Mouse (Mus musculus) common myeloid progenitor, adult 5-6 weeks (primary cell): Measurements from ENCODE around the gene Bcdin3d. TPM values are rescaled to one million over a fixed set of nuclear protein-coding genes. Genes with fewer than 3 reads are reported as not detected.
A peak's percentile ranks its signal among the peaks of the same experiment; 100 is the strongest.

Source experiments
- ATAC-seq: replicated peaks from 2 replicates; pipeline ENCODE4 v1.8.0; 2016; ENCODE audit warnings: low read depth, mild to moderate bottlenecking, moderate TSS enrichment, inconsistent platforms; ENCODE audit not compliant: poor library complexity, severe bottlenecking
- total RNA-seq: library from RNA; stranded (forward); fragments of 200-1000, 187-1606 nt; gene quantifications from 2 replicates; pipeline ENCODE4 v1.2.3, GENCODE M21; 2017

Bcdin3d gene
- 4.9 and 5.4 TPM in 2 replicates for total RNA-seq

GRCm38 (mm10) chr15:99474576-99474926 is at the start of gene Bcdin3d:
TSS of gene Bcdin3d (minus strand) at chr15:99474730.
- peak; percentile 76 for ATAC-seq

DNA sequence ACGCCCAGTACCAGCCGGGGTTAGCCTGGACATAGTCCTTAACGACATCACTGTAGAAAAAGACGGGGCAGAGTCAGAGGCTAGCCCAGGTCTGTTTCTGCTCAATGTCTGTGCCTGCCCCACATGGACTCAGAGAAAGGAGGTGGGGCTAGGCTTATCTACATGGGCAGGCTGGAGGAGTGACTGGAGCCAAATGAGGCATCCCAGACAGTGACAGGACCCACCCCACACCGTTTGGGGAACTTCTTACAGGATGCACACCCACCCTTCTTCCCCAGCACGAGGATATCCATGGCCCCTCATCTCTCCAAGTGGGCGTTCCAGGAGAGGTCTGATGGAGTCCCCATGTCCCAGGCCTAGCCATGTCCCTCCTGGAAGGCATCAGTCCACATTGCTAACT is 45.8 kb upstream of the Bcdin3d start:
- ATAC-seq: no peak

- ATAC-seq: no peak
Measured at GRCm38 (mm10) chr15:99519626-99520025, 45.1 kb upstream of the Bcdin3d start.

DNA sequence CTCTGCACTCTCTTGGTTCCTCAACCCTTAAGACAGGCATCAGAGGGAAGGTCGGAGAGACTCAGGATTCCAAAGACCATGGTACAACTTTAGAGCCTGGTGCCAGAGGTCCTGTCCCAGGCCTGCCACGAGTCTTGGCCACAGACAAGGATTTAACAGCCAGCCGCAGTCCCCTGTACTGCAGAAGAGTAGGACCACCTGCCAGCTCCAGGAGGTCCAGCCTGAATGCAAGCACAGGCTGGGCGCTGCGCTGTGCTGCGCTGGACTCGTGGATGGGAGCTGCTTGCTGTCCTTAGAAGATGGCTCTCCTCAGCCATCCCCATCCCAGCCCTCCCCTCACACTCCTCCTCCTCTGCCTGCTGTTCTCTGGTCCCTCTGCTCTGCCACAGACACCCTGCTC is 43.2 kb upstream of the Bcdin3d start:
- no peak for ATAC-seq

DNA sequence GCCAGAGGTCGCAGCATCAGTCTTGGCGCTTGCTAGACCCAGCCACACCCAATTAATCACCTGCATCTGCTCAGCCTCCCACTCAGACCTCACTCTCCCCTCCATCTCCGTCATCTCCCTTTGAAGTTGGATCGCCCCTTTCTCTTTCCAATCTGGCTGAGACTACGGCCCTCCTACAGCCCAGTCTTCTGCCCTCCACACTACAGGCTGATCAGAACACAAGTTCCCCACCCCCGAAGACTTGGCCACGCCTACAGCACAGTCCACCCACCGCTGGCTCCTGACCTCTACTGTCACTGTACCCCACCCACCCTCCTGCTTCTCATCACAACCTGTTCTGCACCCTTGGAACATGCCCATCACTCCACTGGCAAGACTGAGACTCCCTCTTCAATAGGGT is 42.2 kb upstream of the Bcdin3d start:
- no peak for ATAC-seq

DNA sequence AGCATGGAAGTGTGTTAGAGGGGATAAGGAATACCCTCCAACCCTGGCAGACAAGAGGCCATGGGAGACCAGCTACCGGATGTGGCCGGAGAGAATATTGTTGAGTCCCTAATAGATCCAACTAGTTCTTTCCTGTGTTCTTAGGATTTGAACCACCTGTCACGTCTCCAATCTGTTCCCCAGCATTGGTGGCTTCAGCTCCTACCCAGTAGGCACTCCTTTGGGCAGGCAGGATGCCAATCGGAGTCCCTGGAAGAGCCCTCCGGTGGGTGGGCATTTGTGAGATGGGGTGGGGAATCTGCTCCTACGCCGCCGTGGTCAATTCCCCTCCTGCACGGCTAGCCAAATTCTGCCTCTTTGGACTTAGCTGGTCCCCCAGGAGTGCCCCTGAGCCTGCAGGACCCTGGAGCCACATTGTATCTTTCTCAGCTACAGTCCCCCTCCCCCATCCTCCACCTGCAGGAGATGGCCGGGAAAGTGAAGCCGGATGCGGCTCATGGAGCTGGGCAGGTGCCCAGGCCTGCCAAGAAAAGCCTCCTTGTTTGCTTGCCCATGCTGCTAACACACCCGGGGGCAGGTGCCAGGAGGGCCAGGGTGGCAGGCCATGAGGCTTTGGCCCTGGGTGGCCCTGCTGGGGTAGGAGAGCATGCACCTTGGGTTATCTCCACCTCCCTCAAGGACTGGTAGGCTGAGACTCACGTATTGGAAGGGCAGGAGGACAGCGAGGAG is 37.4 kb upstream of the Bcdin3d start:
- ATAC-seq: no peak

DNA sequence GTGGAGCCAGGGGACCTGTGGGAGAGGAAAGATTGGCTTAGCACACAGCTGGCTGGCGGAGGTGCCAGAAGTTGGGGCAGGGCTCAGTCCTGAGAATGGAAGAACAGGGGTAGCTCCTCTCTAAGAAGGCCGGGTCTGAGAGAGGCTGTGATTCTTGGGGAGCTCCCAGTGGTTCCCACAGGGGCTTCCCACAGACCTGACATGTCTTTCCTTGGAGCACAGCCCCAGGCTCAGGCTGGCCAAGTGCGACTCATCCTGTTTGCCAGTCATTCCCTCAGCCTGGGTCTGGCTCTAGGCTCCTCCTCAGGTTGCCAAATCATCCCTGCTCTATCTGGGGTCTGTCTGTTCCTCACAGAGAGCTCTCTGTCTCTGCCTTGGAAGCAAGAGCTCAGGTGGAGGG is 36.1 kb upstream of the Bcdin3d start:
- no peak for ATAC-seq

DNA sequence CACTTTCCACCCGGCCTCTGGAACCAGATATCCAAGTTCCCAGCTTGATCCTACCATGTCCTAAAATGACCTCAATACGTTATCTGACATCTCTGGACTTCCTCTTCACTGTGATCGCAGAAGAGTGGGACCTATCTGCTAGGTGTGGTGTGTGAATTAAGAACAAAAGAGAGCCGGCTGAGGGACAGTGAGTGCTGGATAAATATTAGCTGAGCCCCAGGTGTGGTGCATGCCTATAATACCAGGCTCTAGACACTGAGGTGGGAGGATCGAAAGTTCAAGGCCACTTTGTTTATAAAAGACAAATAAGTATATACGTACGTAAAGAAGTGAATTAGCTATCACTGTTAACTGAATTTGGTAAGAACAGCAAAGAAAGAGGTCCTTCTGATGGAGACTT is 35.3 kb upstream of the Bcdin3d start:
- ATAC-seq: no peak

DNA sequence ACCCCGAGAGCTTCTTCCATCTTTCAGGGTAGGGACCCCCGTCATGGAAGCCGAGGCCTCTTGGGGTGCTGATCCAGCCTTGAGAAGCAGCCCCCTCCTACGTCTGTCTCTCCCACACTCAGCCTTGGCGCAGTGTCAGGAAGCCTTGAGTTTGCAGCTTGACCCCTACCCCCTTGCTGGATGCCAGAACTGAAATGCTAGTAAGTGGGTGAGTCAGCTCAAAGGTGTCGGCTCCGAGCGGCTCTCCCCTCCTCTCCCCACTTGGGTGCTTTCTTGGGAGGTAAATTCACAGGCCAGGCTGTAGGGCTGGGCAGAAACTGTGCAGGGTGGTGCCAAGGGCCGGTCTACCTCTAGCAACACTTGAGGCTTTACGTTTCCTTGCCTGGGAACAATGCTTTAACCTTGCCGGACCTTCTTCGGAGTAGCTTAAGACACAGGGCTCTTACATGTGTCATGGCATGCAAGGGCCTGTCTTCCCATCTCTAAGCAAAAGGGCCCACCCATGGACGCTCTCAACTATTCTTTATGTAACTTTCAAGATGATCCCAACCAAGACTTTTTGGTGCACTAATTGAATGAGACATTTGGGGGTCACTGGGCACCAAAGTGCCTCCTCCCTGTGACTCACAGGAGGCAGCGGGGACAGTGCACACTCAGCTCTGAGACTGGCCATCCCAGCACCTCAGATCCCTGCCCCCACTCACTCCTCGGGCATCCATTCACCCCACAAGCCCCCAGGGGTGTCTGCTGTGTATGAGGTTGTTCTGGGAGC is 31.0 kb upstream of the Bcdin3d start:
- no peak for ATAC-seq

DNA sequence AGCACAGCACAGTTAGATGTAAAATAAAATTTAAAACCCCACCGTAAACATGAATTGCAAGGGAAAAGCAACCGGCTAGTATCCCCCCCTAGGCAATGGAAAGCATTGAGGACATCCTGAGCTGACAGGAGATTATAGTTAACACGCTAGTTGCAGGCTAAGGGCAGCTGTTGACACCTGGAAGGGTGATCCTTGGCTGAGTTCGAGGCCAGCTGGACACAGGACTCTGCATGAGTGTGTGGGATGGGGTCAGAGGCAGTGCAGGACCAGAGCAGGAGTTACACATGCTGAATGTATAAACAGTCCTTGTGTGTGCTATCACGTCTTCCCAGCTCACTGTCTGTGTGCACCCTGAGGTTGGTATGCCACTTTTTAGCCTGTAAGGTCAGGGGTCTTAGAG is 28.7 kb upstream of the Bcdin3d start:
- ATAC-seq: no peak

DNA sequence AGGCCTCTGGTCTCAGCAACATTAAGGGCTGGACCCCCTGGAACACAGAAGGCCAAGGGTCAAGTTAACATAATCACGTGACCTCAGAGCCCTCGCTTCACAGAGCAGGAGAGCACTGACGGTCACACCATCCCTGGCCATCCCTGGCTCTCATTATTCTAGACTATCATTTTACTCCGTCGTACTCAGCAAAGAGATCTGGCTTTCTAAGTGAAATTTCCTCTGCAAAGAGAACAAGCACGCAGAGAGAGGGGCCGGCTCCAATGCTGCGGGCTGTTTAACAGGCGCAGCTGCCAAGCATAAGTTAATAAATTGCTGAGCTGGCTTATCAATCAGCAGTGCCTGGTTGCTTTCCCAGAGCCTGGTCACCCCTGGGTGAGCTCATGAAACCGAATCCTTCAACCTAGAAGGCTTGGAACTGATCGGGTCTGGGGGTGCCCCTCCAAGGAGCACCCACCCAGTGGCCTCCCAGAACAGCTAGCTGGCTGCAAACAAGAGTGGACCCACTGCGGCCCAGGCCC is 27.8 kb upstream of the Bcdin3d start:
- ATAC-seq: no peak

DNA sequence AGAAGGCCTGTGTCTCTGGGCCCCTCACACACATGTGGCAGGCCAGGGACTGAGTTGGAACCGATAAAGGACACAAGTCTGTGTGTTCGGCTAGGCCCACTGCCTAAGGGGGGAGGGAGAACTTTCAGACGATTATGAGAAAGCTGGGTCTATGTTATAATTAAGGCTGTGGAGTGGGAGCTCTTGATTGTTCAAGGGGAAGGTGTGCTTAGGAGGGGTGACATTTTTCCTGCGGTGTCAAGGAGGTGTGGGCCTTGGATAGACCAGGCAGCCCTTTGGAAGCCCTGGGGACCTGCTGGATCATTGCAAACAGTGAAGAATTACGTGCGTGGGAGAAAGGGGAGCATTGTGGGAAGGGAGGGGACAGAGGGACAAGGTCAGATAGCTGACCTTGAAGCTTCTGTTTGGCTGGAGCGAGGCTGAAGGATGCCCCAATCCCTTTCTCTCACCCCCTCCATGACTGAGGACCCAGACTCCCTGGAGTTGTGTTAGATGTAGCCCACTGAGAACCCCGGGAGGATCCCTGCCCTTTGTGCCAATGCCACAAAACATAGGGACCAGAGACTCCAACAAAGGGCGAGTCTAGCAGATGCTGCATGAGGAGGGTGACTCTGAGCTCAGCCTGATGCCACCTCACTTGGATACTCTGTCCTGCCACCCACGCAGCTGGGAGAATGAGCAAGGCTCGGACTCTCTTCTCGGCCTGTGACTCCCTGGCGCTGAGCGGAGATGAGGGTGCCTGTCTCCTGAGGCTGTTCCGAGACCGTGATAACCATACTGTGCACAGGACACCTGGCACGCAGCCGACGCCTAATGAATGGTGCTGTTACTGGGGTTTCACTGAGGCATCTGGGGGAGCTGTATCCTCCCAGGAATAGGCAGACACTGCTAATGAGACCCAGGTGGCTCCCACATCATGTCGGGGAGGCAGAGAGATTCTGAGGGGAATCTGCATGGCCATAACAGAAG is 27.0 kb upstream of the Bcdin3d start:
- no peak for ATAC-seq

DNA sequence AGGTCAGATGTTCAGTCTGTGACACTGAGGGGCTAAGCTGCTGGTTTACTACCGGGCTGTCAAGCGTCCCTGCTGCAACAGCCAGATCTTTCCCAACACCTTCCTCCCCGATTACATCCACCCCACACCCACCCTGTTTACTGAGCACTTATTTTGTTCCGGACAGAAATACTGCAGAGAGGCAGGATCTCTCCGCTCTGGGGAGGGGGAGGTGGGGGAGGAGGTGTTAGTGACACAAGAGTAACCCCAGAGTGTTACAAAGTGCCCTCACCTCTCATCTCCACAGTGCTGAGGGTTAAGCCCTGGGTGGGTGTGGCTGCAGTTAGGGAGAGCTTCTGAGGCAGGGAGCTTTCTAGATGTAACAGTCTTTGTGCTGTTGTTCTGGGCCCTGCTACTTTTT is 25.8 kb upstream of the Bcdin3d start:
- ATAC-seq: no peak

- no peak for ATAC-seq
Measured at GRCm38 (mm10) chr15:99499726-99500125, 25.2 kb upstream of the Bcdin3d start.

- no peak for ATAC-seq
Measured at GRCm38 (mm10) chr15:99498781-99499180, 24.3 kb upstream of the Bcdin3d start.

DNA sequence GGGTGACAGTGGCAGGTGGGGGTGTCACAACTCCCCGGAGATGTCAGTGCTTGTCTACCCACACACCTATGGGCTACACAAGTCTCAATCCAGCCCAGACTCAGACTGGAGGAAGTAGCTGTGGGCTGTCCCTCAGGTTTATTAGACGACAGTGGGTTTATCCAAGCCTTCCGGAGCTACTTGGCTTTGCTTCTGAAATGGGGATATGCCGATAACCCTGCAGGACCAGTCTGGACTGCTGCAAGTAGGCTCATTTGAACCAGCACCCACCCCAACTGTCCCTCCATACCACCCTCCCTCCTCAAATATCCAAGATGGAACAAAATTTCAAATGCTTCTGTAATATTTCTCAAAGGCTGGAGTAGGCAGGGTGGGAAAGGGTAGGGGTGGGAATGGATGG is 23.8 kb upstream of the Bcdin3d start:
- ATAC-seq: no peak

DNA sequence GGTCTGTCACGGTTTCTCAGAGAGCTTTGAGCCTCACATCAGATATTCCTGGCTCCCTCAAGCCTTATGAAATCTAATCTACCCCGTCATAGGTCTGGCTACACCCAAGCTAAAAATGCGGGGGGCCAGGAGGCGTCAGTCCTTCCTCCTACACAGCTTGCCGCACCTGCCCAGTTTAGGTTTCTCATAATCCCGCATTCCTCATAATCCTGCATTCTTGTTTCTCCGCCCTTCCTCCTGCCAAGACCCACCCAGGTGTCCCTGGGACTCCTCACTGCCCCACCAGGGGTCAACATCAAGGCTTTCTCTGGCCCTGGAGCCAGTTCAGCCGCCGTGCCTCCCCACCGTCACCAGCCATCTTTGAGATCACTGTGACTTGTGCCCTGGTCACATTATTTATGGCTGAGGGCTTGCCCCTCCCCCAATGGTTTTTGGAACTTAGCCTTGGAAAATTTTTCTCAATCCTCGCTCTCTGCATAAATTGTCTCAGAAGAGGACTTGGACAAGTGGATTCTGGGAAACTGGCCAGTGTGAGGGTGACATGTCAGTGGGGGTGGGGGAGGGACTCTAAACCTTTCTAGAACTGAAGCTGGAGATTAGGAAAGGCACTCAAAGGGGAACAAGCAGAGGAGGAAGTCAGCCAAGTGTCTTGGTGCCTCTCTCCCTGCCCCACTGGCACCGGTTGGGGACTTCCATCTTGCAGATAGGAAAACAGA is 23.2 kb upstream of the Bcdin3d start:
- ATAC-seq: peak; percentile 31

DNA sequence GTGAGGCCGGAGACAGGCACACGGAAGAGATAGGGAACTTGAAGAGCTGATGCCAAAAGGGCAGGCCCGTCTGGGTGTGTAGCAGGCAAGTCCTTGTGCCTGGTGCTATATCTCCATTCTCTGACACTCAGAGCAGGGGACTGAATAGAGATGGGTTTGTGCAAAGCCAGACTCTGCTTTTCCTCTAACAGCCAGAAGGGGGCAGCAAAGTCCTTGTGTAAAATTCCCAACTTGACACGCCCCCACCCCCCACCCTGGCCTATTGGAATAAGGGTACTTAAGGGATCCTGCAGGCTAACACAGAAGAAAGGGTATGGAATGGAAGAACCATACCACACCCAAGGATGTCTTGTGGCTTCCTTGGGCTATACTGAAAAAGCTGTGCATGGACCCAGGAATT is 22.5 kb upstream of the Bcdin3d start:
- ATAC-seq: peak; percentile 70

GRCm38 (mm10) chr15:99484745-99485144 is 10.2 kb upstream of the Bcdin3d start:
- ATAC-seq: peak; percentile 39; the same call in 1 of the 2 replicates

DNA sequence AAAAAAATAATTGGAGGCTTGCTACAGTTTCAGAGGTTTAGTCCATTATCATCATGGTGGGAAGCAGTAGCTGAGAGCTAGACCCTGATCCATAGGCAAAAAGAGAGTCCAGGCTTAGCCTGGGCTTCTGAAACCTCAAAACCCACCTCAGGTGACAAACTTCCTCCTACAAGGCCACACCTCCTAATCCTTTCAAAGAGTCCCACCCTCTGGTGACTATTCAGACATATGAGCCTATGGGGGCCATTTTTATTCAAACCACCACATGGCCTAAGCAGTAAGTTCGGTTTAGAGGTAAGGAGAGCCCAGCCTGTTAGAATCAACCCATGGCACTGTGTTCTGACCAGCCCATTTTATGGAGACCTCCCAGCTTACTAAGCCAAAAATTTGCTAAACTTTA is 1.3 kb upstream of the Bcdin3d start:
- ATAC-seq: no peak
